Mouse (Mus musculus): ENCODE measurements at regions not wholly inside any gene's neighbourhood (a gene's known extent, or its start where the extent isn't known, plus 50 kb on each side); places are given as distances from the start of the nearest gene placed in this dataset.

GRCm38 (mm10) chr8:25353405-25353804 lies 529.2 kb upstream of the Adam5 start:
- no peak for TF ChIP-seq CTCF (IDR thresholded peaks at IDR 0.05; ENCODE audit: low read depth, low read length)
- no peak for TF ChIP-seq POLR2A (IDR thresholded peaks at IDR 0.05; ENCODE audit: borderline replicate concordance, low read depth, low read length)

All from bone marrow macrophage, adult 2 months (primary cell).